Mouse (Mus musculus) embryonic facial prominence, embryonic 13.5 days (tissue): ENCODE measurements around the gene Gm21985. TPM values are rescaled to one million over a fixed set of nuclear protein-coding genes. Genes with fewer than 3 reads are reported as not detected.
A peak's percentile ranks its signal among the peaks of the same experiment; 100 is the strongest.
"Not testable (repeated sequence)": the region's sequence is repeated elsewhere in the genome, so short reads cannot be mapped to it uniquely, and the experiment has no call there.

ENCODE experiments used
- ATAC-seq: fragments of 200-750 bp; cut with Nextera tagmentation; 2 replicates; pipeline ENCODE4 v1.8.0; 2017; ENCODE audit warnings: low read depth; ENCODE audit not compliant: insufficient number of reproducible peaks, insufficient read depth, low FRiP score, low TSS enrichment
- H3K27ac ChIP-seq: fragments of 300-500 bp; sonication (generic); 2 replicates; pipeline ENCODE4 v1.5.1; 2015; ENCODE audit warnings: moderate library complexity, mild to moderate bottlenecking, inconsistent platforms
- H3K27me3 ChIP-seq: fragments of 300-500 bp; sonication (generic); 2 replicates; pipeline ENCODE4 v1.6.1; 2015; ENCODE audit warnings: mild to moderate bottlenecking, inconsistent platforms
- H3K36me3 ChIP-seq: fragments of 300-500 bp; sonication (generic); 2 replicates; pipeline ENCODE4 v1.6.1; 2015; ENCODE audit warnings: mild to moderate bottlenecking, inconsistent platforms
- H3K4me1 ChIP-seq: fragments of 300-500 bp; sonication (generic); 2 replicates; pipeline ENCODE4 v1.6.1; 2015; ENCODE audit warnings: inconsistent platforms
- H3K4me2 ChIP-seq: fragments of 300-500 bp; sonication (generic); 2 replicates; pipeline ENCODE4 v1.6.1; 2015; ENCODE audit warnings: moderate library complexity, mild to moderate bottlenecking, inconsistent platforms
- H3K4me3 ChIP-seq: fragments of 300-500 bp; sonication (generic); 2 replicates; pipeline ENCODE4 v1.5.1; 2015; ENCODE audit warnings: mild to moderate bottlenecking, inconsistent platforms
- H3K9ac ChIP-seq: fragments of 300-500 bp; sonication (generic); 2 replicates; pipeline ENCODE4 v1.6.1; 2015; ENCODE audit warnings: mild to moderate bottlenecking, inconsistent platforms
- H3K9me3 ChIP-seq: fragments of 300-500 bp; sonication (generic); 2 replicates; pipeline ENCODE4 v1.6.1; 2016; ENCODE audit warnings: inconsistent platforms
- WGBS: fragments of 180-500 bp; shearing (Covaris S2); methylation state at CpG from one replicate; pipeline ENCODE4 v1.1.7; 2015; ENCODE audit warnings: mixed read lengths; 5-methylcytosine and 5-hydroxymethylcytosine counted together
- polyA plus RNA-seq: library from polyadenylated mRNA; unstranded; fragments of >200 nt; fragmentation: Nextera tagmentation; extraction: Ambion mirVana; gene quantifications from 2 replicates; pipeline ENCODE4 v1.2.1, GENCODE M21; 2015

Gm21985 gene
- polyA plus RNA-seq, 1 experiment from 2014 or later, result not detected

- under 1% methylated on average over 72 of the region's 72 CpGs for WGBS
- peak within 1 kb of the TSS; percentile 92 for H3K27ac ChIP-seq
- peak within 1 kb of the TSS; percentile 94 for H3K9ac ChIP-seq
- peak within 1 kb of the TSS; percentile 96 for H3K4me3 ChIP-seq
- H3K4me1 ChIP-seq, result peaks cover 10% of the 10 kb centered on the region
- 0 out of 2 replicates have a peak, but pooled peaks cover 4% of the 10 kb centered on the region for H3K36me3 ChIP-seq
- no peaks in the 10 kb centered on the region for H3K27me3 ChIP-seq
- H3K9me3 ChIP-seq, result no peaks in the 10 kb centered on the region
- ATAC-seq, result peak; percentile 98
- peak within 1 kb of the TSS; percentile 73 for H3K4me2 ChIP-seq
These were observed 113.1 kb downstream of the Gm21985 start, which contains the start of gene Katnbl1 for GRCm38 (mm10) chr2:112378973-112379898. Katnbl1 (plus strand) TSS chr2:112379211.

- ATAC-seq, result no peak
- Histone ChIP-seq H3K4me1 (peaks cover 10% of the 10 kb centered on the region), H3K27ac (0 out of 2 replicates have a peak overlapping the region, but pooled peaks have one; percentile 92), H3K4me2 (peak overlapping the region; percentile 73), H3K9me3 (no peaks in the 10 kb centered on the region), H3K27me3 (no peaks in the 10 kb centered on the region), H3K36me3 (0 out of 2 replicates have a peak, but pooled peaks cover 4% of the 10 kb centered on the region), H3K9ac (peak overlapping the region; percentile 94), H3K4me3 (peak overlapping the region; percentile 96)
- 37% methylated on average over 8 of the region's 8 CpGs for WGBS
These were observed 114.0 kb downstream of the Gm21985 start for GRCm38 (mm10) chr2:112380131-112380530.

- ATAC-seq, result no peak
- 100% methylated on average over 1 of the region's 1 CpGs for WGBS
- Histone ChIP-seq H3K4me3 (no peak overlapping the region), H3K36me3 (0 out of 2 replicates have a peak, but pooled peaks cover 4% of the 10 kb centered on the region), H3K27ac (no peak overlapping the region), H3K27me3 (no peaks in the 10 kb centered on the region), H3K4me1 (peaks cover 10% of the 10 kb centered on the region), H3K9me3 (no peaks in the 10 kb centered on the region), H3K4me2 (peak overlapping the region; percentile 73; the same call in 1 of the 2 replicates), H3K9ac (no peak overlapping the region)
These were observed 115.1 kb downstream of the Gm21985 start for GRCm38 (mm10) chr2:112381219-112381618.

- Histone ChIP-seq H3K9me3 (no peaks in the 10 kb centered on the region), H3K4me1 (peaks cover 4% of the 10 kb centered on the region), H3K4me3 (no peak overlapping the region), H3K27ac (no peak overlapping the region), H3K4me2 (no peak overlapping the region), H3K36me3 (no peaks in the 10 kb centered on the region), H3K27me3 (no peaks in the 10 kb centered on the region), H3K9ac (no peak overlapping the region)
- no peak for ATAC-seq
- 81% methylated on average over 5 of the region's 5 CpGs for WGBS
These were observed 124.7 kb downstream of the Gm21985 start for GRCm38 (mm10) chr2:112390843-112391242.

- Histone ChIP-seq H3K4me1 (peaks cover 4% of the 10 kb centered on the region), H3K4me3 (no peak overlapping the region), H3K27ac (no peak overlapping the region), H3K27me3 (no peaks in the 10 kb centered on the region), H3K36me3 (no peaks in the 10 kb centered on the region), H3K9ac (no peak overlapping the region), H3K4me2 (no peak overlapping the region), H3K9me3 (no peaks in the 10 kb centered on the region)
- no peak for ATAC-seq
- 84% methylated on average over 4 of the region's 4 CpGs for WGBS
These were observed 125.4 kb downstream of the Gm21985 start for GRCm38 (mm10) chr2:112391346-112392000.

- H3K27me3 ChIP-seq, result no peaks in the 10 kb centered on the region
- no peak overlapping the region for H3K27ac ChIP-seq
- H3K9me3 ChIP-seq, result no peaks in the 10 kb centered on the region
- H3K4me1 ChIP-seq, result peaks cover 4% of the 10 kb centered on the region
- ATAC-seq, result no peak
- H3K4me3 ChIP-seq, result no peak overlapping the region
- 92% methylated on average over 1 of the region's 1 CpGs for WGBS
- H3K4me2 ChIP-seq, result no peak overlapping the region
- H3K9ac ChIP-seq, result no peak overlapping the region
- no peaks in the 10 kb centered on the region for H3K36me3 ChIP-seq
These were observed 126.6 kb downstream of the Gm21985 start for GRCm38 (mm10) chr2:112392689-112393088.

GRCm38 (mm10) chr2:112393958-112394357 lies 127.8 kb downstream of the Gm21985 start:
- Histone ChIP-seq H3K4me2 (no peak overlapping the region), H3K27me3 (no peaks in the 10 kb centered on the region), H3K27ac (no peak overlapping the region), H3K9ac (no peak overlapping the region), H3K4me1 (peaks cover 4% of the 10 kb centered on the region), H3K36me3 (no peaks in the 10 kb centered on the region), H3K4me3 (no peak overlapping the region), H3K9me3 (no peaks in the 10 kb centered on the region)
- ATAC-seq, result no peak

GRCm38 (mm10) chr2:112396649-112397048 lies 130.5 kb downstream of the Gm21985 start:
- no peaks in the 10 kb centered on the region for H3K27me3 ChIP-seq
- H3K4me2 ChIP-seq, result no peak overlapping the region
- no peaks in the 10 kb centered on the region for H3K9me3 ChIP-seq
- no peaks in the 10 kb centered on the region for H3K4me1 ChIP-seq
- no peak for ATAC-seq
- H3K9ac ChIP-seq, result no peak overlapping the region
- 81% methylated on average over 1 of the region's 1 CpGs for WGBS
- no peak overlapping the region for H3K4me3 ChIP-seq
- no peak overlapping the region for H3K27ac ChIP-seq
- no peaks in the 10 kb centered on the region for H3K36me3 ChIP-seq

GRCm38 (mm10) chr2:112407030-112407429 lies 140.9 kb downstream of the Gm21985 start:
- H3K9me3 ChIP-seq, result no peaks in the 10 kb centered on the region
- no peak overlapping the region for H3K27ac ChIP-seq
- 68% methylated on average over 3 of the region's 3 CpGs for WGBS
- no peaks in the 10 kb centered on the region for H3K4me1 ChIP-seq
- no peaks in the 10 kb centered on the region for H3K27me3 ChIP-seq
- H3K4me2 ChIP-seq, result no peak overlapping the region
- no peak overlapping the region for H3K4me3 ChIP-seq
- no peak overlapping the region for H3K9ac ChIP-seq
- no peak for ATAC-seq
- peaks cover 22% of the 10 kb centered on the region for H3K36me3 ChIP-seq

- no peak for ATAC-seq
- Histone ChIP-seq H3K4me1 (no peaks in the 10 kb centered on the region), H3K27me3 (no peaks in the 10 kb centered on the region), H3K4me3 (no peak overlapping the region), H3K9ac (no peak overlapping the region), H3K36me3 (no peaks in the 10 kb centered on the region), H3K9me3 (no peaks in the 10 kb centered on the region), H3K4me2 (no peak overlapping the region), H3K27ac (no peak overlapping the region)
- WGBS, result 69% methylated on average over 3 of the region's 3 CpGs
These were observed 159.2 kb downstream of the Gm21985 start for GRCm38 (mm10) chr2:112425308-112425707.

- WGBS, result 89% methylated on average over 3 of the region's 3 CpGs
- H3K4me2 ChIP-seq, result not testable (repeated sequence)
These were observed 162.4 kb downstream of the Gm21985 start for GRCm38 (mm10) chr2:112428534-112428933.

More at GRCm38 (mm10) chr2:112428534-112428933, 162.4 kb downstream of the Gm21985 start:
- ATAC-seq, H3K36me3 ChIP-seq, H3K9ac ChIP-seq, H3K27me3 ChIP-seq, H3K27ac ChIP-seq, H3K4me1 ChIP-seq, H3K4me3 ChIP-seq, H3K9me3 ChIP-seq: not testable (repeated sequence)
